Mouse (Mus musculus) ovary, postnatal 36 days (tissue): ENCODE data around the gene Gnaz.
"Not testable (repeated sequence)": the region's sequence is repeated elsewhere in the genome, so short reads cannot be mapped to it uniquely, and the experiment has no call there.

Experiments
- DNase-seq: peaks from one replicate; pipeline ENCODE4 v3.0.0; 2022; ENCODE audit warnings: low spot score, mixed read lengths

Gene Gnaz

DNA sequence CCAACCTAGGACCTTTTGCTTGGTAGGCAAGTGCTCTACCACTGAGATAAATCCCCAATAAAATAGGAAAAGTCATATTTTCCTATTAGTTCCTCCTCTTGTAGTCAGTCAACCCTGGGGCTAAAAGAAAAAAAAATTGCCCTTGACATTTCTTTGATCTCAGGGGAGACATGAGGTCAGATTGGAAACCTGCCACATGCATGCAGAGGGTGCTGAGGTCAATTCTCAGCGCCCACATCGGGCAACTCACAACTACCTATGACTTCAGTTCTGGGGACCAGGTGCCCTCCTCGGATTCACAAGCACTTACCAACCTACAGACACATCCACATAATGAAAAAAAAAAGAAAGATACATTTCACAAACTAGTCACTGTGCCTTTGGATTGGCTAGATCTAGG lies 63.3 kb downstream of the Gnaz start:
- DNase-seq = no peak

DNA sequence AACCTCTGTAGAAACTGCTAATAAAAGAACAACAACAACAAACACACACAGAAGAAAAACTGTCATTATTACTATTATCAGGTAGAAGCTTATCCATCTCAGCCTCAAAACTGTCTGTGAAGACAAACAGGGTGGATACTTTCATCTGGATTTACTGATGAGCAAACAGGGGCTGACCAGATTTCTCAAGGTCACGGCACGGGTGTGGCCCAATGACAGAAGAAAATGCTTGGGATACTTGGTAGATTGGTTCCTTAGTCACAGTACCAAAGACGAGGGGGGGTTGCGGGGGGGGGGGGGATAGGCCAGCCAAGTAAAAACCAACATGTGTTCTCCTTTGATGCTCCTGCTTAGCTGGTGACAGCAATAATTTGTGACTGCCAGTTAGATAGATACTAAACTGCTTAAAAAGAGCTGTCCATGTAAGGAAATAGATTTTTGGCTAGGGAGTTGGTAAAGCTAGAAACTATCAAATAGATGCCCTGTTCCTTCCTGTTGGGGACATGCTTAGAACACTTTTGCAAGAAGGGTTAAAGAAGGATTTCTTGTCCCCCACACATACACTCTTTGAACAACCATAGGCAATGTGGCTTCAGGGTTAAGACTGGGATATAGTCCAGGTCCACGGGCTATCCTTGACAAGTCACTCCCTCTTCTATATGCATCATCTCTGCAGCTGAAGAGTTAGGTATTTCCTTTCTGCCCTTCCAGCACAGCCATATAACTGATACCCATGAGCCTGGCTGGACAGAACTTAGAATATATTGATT lies 64.6 kb downstream of the Gnaz start:
- no peak for DNase-seq

- DNase-seq = peak; percentile 88
Measured at GRCm38 (mm10) chr10:75032395-75032794, 65.4 kb downstream of the Gnaz start, which contains the start of gene Rsph14. TSS of gene Rsph14 (minus strand) at chr10:75032586.

- peak; percentile 99 for DNase-seq
Measured at GRCm38 (mm10) chr10:75036883-75037379, 70.0 kb downstream of the Gnaz start, which contains the start of gene Rab36. TSS of gene Rab36 (plus strand) at chr10:75037058.

DNA sequence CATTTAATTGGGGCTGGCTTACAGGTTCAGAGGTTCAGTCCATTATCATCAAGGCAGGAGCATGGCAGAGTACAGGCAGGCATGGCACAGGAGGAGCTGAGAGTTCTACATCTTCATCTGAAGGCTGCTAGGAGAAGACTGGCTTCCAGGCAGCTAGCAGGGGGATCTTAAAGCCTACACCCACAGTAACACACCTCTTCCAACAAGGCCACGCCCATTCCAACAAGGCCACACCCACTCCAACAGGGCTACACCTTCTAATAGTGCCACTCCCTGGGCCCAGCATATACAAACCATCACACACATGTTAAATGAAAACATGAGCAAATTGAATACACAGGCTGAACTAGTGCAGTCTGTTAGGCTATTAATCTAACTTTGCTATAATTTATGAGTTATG lies 75.1 kb downstream of the Gnaz start:
- not testable (repeated sequence) for DNase-seq

GRCm38 (mm10) chr10:75044459-75044858 lies 77.5 kb downstream of the Gnaz start:
- DNase-seq = no peak

DNA sequence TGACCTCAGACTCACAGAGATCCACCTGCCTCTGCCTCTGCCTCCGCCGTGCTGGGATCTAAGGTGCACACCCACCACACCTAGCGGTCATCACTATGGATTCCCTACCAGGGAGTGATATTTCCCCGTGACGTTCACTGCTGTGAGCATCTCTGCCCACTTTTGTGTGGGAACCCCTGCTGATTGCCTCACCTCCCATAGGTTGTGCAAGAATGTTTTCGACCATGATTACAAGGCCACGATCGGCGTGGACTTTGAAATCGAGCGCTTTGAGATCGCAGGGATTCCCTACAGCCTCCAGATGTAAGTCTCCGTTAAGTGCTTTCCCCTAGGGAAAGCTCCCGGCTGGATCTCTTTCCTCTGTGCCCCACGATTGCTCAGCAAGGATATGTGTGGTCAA lies 78.9 kb downstream of the Gnaz start:
- DNase-seq = no peak

- no peak for DNase-seq
Measured at GRCm38 (mm10) chr10:75048711-75049110, 81.7 kb downstream of the Gnaz start.

DNA sequence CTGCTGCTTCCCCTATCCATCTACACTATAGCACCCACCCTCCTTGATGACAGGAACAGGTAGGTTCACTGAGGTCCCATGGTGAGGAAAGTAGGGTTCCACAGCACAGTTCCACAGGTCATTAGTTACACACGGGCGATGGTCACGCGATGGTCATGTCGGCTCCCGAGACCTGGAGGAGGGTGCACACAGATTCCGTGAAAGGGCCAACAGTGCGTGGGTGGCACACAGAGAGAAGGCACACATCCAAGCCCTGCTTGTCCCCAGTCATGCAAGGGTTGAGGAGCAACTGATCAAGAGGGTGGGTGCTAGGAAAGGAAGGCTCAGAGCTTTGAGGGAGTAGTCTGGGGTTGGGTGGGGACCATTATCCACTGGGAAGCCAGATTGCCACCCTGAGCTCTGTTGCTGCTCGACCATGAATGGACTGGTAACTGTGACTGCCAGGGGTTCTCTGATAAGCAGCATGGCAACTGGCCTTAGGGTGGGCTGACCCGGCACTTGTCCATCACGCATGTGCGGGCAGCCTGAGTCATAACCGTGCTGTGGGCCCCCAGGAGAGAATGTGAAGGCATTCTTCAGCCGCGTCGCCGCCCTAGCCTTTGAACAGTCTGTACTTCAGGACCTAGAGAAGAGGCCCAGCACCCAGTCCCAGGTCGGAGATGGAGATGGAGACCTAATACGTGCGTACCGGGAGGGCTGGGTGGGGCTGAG lies 84.5 kb downstream of the Gnaz start:
- no peak for DNase-seq

DNA sequence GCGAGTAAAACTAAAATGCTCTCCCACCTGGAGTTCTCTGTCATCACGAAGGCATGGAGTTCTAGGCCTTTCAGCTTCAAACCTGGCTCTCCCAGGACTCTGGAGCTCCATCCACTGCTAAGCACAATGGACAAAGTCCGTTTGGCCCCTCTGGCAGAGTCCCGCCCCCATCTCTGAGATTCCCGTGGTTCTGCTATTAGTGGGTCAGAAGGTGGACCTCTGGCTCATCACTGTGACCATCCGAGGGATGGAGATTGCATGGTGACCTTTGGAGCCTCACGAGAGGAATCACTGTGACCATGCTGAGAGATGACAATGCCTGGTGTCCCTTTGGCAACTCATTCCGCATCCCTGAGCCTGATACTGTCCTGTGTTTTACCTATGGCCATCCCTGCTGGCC lies 85.9 kb downstream of the Gnaz start:
- no peak for DNase-seq

DNA sequence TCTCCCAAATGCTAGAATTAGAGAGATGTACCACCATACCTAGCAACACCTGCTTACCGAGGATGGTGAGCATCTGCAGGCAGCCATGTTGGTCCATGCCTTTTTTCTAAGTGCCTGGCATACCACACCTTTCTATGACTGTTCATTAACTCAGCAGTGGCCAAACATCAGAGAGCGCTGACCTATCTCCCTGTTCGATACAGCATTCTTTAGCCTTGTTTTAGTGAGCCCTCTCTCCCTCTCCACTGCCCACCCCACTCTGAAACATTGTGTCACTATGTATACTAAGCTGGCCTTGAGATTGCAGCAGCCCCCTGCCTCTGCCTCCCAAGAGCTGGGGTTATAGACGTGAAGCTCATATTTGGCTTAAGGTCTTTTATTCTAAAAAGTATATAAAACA lies 86.7 kb downstream of the Gnaz start:
- DNase-seq = no peak

- DNase-seq = peak; percentile 73
Measured at GRCm38 (mm10) chr10:75054125-75054524, 87.1 kb downstream of the Gnaz start.

- no peak for DNase-seq
Measured at GRCm38 (mm10) chr10:75055672-75056071, 88.7 kb downstream of the Gnaz start.

- DNase-seq = no peak
Measured at GRCm38 (mm10) chr10:75056255-75056654, 89.3 kb downstream of the Gnaz start.

- no peak for DNase-seq
Measured at GRCm38 (mm10) chr10:75058336-75058735, 91.4 kb downstream of the Gnaz start.

DNA sequence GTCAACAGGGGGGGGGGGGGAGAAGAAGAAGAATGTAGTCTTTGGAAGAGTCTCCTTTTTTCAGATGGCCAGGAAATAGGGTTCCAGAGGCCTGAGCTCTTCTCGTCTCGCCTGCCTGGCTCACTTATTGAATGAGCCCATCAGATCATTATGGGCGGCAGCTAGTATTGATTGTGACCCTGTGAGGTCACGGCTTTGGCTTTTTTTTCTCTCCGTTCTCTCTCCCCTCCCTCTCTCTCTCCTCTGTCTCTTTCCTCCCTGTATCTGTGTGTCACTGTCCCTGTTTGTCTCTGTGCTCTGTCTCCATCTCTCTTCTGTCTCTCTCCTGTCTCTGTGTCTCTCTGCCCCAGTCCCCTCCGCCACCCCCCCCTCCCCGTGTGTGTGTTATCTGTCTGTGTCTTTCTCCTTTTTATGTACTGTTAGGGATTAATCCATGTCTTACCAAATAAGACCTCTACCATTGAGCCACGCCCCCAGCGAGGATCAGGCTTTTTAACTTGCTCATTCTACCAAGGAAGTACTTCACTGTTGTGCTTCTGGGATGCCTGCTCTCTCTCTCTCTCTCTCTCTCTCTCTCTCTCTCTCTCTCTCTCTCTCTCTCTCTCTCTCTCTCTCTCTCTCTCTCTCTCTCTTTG lies 91.9 kb downstream of the Gnaz start:
- no peak for DNase-seq

GRCm38 (mm10) chr10:75059396-75059795 lies 92.4 kb downstream of the Gnaz start:
- peak; percentile 65 for DNase-seq

DNA sequence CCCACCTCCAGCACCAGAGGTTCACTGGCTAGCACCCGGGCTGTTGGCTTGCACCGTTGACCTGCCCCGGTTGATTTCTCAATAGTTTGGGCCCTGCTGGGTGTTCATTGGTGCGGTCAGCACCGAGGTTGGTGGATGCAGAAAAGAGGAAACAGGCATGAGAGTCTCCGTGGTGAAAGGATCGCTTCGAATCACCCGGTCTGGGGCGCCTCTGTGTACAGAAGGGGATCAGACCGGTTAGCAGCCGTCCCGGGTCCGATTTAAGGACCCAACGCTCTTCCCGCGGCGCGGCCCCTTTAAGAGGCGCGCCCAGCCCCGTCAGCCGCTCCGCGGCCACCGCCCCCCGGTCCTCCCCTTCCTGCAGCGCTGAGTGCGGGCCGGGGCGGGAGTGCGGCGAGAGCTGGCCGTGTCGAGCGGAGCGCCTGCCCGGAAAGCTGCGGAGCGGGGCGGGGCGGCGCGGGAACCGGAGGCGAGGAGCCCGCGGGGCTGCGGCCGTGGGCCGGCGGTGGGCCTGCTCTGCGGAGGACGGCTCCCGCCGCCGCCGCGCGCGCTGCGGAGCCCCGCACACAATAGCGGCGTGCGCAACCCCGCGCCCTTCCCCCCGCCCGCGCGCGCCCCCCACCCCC lies 93.4 kb downstream of the Gnaz start, which contains the start of gene Bcr:
TSS of gene Bcr (plus strand) at position 376 of the 626 bp plus-strand sequence.
- DNase-seq = peak; percentile 83

GRCm38 (mm10) chr10:75060843-75061235 lies 93.9 kb downstream of the Gnaz start:
- peak; percentile 34 for DNase-seq

- DNase-seq = peak; percentile 32
Measured at GRCm38 (mm10) chr10:75061341-75062188, 94.6 kb downstream of the Gnaz start.

DNA sequence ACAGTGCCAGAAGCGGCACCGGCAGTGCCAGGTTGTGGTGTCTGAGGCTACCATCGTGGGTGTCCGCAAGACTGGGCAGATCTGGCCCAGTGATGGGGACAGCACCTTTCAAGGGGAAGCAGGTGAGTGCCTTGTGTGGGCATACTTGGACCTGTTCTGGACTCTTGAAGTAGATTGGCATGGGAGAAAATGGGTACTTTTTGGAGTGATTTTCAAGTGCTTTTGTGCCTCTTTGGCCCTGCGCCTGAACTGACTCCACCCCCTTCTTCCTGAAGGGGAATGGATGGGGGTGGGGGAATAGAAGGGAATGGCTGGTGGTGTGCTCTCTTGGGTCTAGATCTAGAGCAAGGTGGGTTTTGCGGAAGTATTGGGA lies 95.2 kb downstream of the Gnaz start:
- no peak for DNase-seq
